Mouse (Mus musculus): Measurements from ENCODE around the gene Hira.
"Not testable (repeated sequence)": the region's sequence is repeated elsewhere in the genome, so short reads cannot be mapped to it uniquely, and the experiment has no call there.

Gene Hira

GRCm38 (mm10) chr16:18876442-18877308, at the start of gene Hira, which contains the start of gene Mrpl40:
TSS of gene Hira (plus strand) at chr16:18877037.
TSS of gene Mrpl40 (minus strand) at chr16:18876862.
- peak; percentile 97 for DNase-seq (ENCODE audit: low spot score)

DNA sequence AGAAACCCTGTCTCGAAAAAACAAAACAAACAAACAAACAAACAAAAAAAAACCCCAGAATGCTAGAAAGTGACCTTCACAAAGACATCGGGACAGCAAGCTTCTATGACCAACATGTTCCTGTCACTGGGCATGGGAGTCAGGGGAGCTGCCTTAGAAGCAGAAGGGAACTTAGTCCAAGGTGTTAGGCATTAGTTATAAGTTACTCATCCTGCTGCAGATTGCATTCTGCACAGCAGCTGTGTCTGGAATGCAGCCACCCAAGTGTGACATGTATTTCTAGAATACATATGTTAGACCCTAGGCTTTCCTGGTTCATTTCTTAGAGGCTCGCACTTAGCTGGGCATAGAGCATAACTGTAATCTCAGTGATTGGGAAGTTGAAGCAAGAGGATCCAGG, 48.2 kb upstream of the Hira start:
- DNase-seq (ENCODE audit: low spot score): no peak

- DNase-seq (ENCODE audit: low spot score): no peak
Observed at GRCm38 (mm10) chr16:18829102-18829501, 47.7 kb upstream of the Hira start.

- no peak for DNase-seq (ENCODE audit: low spot score)
Observed at GRCm38 (mm10) chr16:18833486-18833885, 43.4 kb upstream of the Hira start.

GRCm38 (mm10) chr16:18836073-18836467, 40.8 kb upstream of the Hira start:
- DNase-seq (ENCODE audit: low spot score): no peak

- peak; percentile 77 for DNase-seq (ENCODE audit: low spot score)
Observed at GRCm38 (mm10) chr16:18836468-18837208, 40.2 kb upstream of the Hira start, which contains the start of the genes 2510002D24Rik and Gm28539. TSS of gene 2510002D24Rik (plus strand) at chr16:18836578. TSS of gene Gm28539 (plus strand) at chr16:18836584.

DNA sequence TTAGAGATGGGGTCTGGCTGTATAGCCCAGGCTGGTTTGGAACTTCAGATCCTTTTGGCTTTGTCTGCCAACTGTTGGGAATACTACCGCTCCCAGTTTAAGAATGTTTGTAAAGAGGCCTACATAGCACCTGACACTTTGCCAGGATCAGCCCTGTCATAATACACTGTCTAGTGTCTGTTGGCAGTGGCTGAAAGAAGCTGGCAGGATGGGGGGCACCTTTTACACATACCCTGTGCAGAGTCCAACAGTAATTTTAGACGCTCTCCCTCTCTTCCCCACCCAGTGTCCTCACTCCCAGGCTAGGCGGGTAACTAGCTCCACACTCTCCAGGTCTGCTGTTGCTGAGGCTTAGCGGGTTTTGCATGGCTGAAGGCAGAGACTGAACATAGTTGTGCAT, 38.5 kb upstream of the Hira start:
- no peak for DNase-seq (ENCODE audit: low spot score)

DNA sequence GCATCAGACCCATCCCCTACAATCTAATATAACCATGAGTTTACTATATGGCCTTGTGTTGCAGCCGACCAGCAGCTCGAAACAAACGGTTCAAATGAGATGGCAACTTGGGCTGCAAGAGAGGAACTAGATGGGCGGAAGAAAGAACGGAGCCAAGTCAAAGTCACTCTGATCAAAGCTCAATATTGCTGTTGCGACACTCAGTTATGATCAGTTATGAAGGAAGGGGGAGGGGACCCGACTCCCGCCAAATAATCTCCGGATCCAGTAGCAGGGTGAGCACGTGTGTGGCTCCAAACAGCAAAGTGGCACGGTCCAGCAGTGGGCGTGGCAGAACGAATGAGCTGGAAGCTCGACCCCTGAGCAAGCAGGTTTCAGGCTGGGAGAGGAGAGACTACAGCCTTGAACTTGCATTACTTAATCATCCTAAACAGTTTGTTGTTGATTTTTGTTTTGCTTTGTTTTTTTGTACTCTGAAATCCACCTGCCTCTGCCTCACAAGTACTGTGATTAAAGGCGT, 30.5 kb upstream of the Hira start:
- no peak for DNase-seq (ENCODE audit: low spot score)

DNA sequence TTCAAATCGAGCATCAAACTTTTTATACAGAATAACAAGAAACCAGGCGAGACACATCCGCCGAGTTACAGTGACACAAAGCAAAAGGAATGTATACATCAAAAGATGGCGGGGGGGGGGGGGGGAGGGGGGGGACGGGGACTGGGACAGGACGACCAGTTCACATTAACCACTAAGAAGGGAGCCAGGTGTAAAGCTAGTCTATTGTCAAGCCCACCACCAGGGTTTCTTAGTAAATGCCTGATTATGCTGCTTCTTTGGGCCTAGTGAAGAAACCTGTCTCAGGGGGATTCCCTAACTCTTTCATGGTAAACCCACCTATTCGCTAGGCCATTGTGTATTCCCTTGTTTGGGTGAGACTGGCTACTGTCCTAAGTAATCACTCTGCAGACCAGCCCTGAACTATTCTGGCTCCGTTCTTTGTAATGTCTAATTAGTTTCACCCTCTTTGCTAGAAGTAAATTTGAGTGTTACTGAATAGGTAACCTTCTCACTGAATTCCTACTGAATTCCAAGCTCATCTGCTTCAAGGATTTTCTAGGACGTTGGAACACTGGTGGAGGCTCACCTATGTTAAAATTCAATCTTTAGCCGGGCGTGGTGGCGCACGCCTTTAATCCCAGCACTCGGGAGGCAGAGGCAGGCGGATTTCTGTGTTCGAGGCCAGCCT, 27.2 kb upstream of the Hira start:
- not testable (repeated sequence) for DNase-seq (ENCODE audit: low spot score)

- no peak for DNase-seq (ENCODE audit: low spot score)
Observed at GRCm38 (mm10) chr16:18858551-18858950, 18.3 kb upstream of the Hira start.

- DNase-seq (ENCODE audit: low spot score): no peak
Observed at GRCm38 (mm10) chr16:18860186-18860585, 16.7 kb upstream of the Hira start.

GRCm38 (mm10) chr16:18870495-18870894, 6.3 kb upstream of the Hira start:
- not testable (repeated sequence) for DNase-seq (ENCODE audit: low spot score)

DNA sequence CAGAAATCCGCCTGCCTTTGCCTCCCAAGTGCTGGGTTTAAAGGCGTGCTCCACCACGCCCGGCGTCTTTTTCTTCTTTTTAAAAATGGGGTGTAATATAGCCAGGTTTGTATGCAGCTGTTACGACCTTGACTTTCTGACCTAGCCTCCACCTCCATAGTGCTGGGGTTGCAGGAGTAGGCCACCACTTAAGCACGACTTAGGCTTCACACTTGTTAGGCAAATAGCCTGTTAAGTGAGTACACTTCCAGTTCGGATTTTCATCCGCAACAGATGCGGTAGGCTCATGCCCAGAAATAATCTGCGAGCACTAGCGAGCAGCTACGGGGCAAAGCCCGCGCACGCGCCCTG, 771 bp upstream of the Hira start:
- DNase-seq (ENCODE audit: low spot score): no peak

DNA sequence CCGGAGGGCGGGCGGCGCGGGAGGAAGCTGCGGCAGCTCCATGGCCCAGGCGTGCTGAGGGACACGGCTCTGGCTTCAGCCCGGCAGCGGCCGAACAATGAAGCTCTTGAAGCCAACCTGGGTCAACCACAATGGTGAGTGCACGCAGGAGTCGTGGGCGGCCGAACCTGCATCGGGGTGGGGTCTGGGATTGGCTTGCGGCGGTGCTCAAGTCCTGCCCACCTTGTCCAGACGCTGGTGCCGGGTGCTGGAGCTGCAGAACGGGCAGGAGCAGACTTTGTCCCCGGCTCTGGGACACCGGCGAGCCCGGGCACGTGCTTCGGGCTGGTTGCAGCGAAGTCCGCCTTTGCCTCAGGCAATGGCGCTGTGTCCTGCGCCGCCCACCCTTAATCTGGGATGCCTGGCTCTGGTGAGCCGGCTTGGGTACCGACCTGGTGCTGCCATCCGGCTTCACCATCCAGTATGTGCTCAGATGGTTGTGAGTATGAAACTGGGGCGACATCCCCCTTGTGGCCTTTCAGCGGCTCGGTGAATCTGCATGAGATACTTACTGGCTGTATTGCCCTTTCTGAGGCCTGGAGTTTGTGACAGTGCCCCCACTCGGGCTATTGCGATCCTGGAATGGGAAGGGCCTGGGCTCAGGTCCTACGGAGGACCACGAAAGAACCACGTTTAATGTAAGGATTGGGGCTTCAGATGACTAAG, 701 bp downstream of the Hira start:
- DNase-seq (ENCODE audit: low spot score): no peak

DNA sequence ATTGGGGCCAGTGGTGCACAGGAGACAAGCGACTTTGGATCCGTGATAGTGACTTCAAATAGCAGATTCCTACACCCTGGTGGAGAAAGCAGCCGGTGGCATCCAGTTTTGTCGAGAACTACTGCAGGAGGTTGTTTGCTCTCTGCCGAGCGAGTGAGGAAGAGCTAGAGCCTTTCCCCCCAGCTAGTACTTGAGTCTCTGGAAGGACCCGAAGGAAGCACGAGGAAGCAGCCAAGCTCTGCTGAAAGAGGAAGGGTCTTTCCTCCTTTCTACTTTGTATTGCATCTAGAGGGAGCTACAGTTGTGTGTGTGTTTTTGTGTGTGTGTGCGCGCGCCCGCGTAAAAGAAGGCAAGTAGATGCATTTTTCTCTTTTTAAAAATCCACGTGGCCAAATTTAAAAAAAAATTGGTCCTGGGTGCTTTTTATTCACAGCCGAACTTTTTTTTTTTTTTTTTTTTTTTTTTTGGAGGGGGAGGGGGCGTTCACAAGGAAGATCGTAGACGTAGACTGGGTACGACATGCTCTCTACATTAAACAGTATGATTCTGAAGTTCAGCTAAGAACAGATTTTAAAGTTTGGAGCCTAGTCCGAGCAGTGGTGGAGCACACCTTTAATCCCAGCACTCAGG, 1.4 kb downstream of the Hira start:
- DNase-seq (ENCODE audit: low spot score): peak; percentile 44

GRCm38 (mm10) chr16:18884044-18884443, 7.2 kb downstream of the Hira start:
- no peak for DNase-seq (ENCODE audit: low spot score)

DNA sequence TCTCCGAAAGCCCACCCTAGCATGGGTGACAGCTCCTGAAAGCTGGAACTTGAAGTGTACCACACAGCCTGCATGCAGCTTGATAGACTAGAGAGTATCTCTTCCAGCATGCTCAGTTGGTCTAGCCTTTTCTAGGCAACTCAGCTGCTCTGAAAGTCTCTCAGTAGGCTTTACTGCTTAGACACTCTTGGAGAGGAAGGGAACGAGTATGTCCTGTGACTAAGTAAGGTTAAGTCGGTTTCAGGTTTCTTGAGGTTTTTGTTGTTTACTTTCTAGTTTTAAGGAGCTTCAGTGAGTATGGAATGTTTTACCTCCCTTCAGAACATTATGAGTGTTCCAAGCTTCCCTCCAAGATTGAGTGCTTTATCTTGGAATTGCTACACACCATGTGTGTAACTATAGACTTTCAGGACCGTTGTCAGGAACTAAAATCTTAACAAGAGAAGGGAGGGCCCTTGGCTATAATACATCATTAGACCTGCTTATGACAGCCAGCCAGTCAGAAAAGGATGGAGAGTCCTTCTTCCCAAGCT, 17.1 kb downstream of the Hira start:
- DNase-seq (ENCODE audit: low spot score): no peak

DNA sequence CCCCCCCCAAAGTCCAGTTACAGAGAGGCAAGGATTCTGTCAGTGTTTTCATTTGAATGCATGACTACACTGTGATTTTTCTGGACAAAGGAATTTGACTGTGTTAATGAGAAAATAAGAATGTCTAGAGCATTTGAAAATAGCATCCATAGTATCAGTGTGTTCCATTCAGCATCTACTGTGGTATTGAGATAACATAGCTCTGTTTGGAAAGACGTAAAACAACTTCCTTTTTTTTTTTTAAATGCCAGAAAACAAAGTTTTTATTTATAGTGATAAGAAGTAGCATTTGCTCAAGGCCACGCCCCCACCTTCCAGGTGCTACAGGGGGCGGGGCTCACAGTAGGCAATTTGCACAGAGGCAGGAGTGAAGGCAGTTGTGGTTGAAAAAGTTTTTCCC, 18.4 kb downstream of the Hira start:
- no peak for DNase-seq (ENCODE audit: low spot score)

- peak; percentile 63 for DNase-seq (ENCODE audit: low spot score)
Observed at GRCm38 (mm10) chr16:18896429-18896828, 19.6 kb downstream of the Hira start.

DNA sequence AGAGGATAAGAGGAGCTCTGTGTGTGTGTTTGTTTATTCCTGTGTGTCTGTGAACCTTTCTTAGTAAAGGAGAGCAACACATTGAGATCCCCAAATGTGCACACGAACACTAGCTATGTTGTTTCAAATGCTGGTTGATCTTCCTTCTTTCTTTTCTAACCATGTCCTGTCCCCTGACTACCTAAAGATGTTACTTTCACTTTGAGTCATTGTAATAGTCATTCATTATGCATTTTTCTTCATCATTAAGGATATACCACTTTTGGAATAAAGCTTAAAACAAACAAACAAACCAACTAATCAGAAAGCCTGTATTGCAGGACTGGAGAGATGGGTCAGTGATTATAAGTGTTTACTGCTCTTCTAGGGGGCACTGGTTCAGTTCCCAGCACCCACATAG, 28.8 kb downstream of the Hira start:
- no peak for DNase-seq (ENCODE audit: low spot score)

- no peak for DNase-seq (ENCODE audit: low spot score)
Observed at GRCm38 (mm10) chr16:18916064-18916463, 39.2 kb downstream of the Hira start.

Data from spleen, adult 12 weeks (tissue).